Mouse (Mus musculus): Measurements from ENCODE around the gene Sec62. TPM values are rescaled to one million over a fixed set of nuclear protein-coding genes. Genes with fewer than 3 reads are reported as not detected.

The Sec62 gene
- total and polyA plus RNA-seq, 3 experiments = 26.2 to 64.5 (median 56.6) TPM

DNA sequence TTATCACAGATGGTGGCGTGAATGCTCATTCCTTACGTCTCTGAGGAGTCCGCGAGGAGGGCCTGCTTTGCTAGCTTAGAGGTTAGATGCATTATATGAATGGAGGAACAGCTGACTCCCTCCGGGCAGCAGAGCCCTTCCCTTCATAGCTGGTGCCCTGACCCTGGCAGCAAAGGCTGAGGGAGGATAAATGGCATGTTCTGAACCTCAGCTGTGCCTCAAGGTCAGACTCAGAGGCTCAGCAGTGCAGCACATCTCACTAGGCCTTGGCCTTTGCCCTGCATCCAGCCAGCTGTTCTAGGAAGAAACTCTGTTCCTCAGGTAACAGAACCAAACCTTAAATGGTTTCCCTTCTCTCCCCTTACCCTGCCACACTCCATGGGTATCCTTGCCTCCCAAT, 75.5 kb downstream of the Sec62 start:
- H3K4me1 ChIP-seq (ENCODE audit: control insufficient read depth in 1 of 2, insufficient read depth in 2 of 2) = peaks cover 34 to 38% of the 10 kb centered on the region in 2 experiments
- H3K4me2 ChIP-seq (ENCODE audit: insufficient read depth, low read depth, poor library complexity, severe bottlenecking) = no peak overlapping the region
- H3K9ac ChIP-seq (ENCODE audit: insufficient read depth, low read depth) = no peak overlapping the region
- no peak overlapping the region for H3K27ac ChIP-seq (ENCODE audit: insufficient read depth, low read depth)
- no peaks in the 10 kb centered on the region for H3K27me3 ChIP-seq (replicated peaks)
- H3K4me3 ChIP-seq (replicated peaks in 1 of 3; ENCODE audit: low read depth in 2 of 3, low read length in 2 of 3, poor library complexity in 1 of 3) = no peak overlapping the region
- TF ChIP-seq UBTF (IDR thresholded peaks at IDR 0.05; ENCODE audit: low read depth, low read length) (no peak), CTCF (conservative IDR thresholded peaks at IDR 0.05 in 1 of 2, IDR thresholded peaks at IDR 0.05 in 1 of 2; ENCODE audit: low read depth in 2 of 2, low read length in 2 of 2) (no peak), NRF1 (IDR thresholded peaks at IDR 0.05; ENCODE audit: low read depth, low read length) (no peak), EP300 (IDR thresholded peaks at IDR 0.05; ENCODE audit: low read length) (no peak), RCOR1 (conservative IDR thresholded peaks at IDR 0.05; ENCODE audit: low read depth, low read length) (no peak), ZMIZ1 (IDR thresholded peaks at IDR 0.05; ENCODE audit: low read depth, low read length) (no peak), ELF1 (IDR thresholded peaks at IDR 0.05; ENCODE audit: low read depth, low read length) (no peak), RAD21 (IDR thresholded peaks at IDR 0.05; ENCODE audit: low read depth, low read length) (no peak), JUND (conservative IDR thresholded peaks at IDR 0.05; ENCODE audit: low read depth, low read length) (no peak), BHLHE40 (IDR thresholded peaks at IDR 0.05; ENCODE audit: low read depth, low read length) (no peak), CHD1 (IDR thresholded peaks at IDR 0.05; ENCODE audit: low read depth, low read length) (no peak), TBP (conservative IDR thresholded peaks at IDR 0.05; ENCODE audit: low read depth, low read length) (no peak), SMC3 (IDR thresholded peaks at IDR 0.05; ENCODE audit: low read depth, low read length) (no peak), PAX5 (IDR thresholded peaks at IDR 0.05; ENCODE audit: low read length) (no peak), CHD2 (IDR thresholded peaks at IDR 0.05; ENCODE audit: low read length) (no peak), ZNF384 (IDR thresholded peaks at IDR 0.05; ENCODE audit: low read depth, low read length) (no peak), USF1 (IDR thresholded peaks at IDR 0.05; ENCODE audit: low read depth, low read length) (no peak), ZKSCAN1 (IDR thresholded peaks at IDR 0.05; ENCODE audit: borderline replicate concordance, low read depth, low read length) (no peak), MEF2A (IDR thresholded peaks at IDR 0.05; ENCODE audit: borderline replicate concordance, low read depth, low read length) (no peak), ZC3H11A (IDR thresholded peaks at IDR 0.05; ENCODE audit: low read depth, low read length) (no peak)
- DNase-seq (ENCODE audit: extremely low read depth) = no peak
- in situ Hi-C loops (cut with MboI; ENCODE audit: low pct_ligation_motif_present, low pct_unique_long_range_greater_than_20kb, low sequenced_read_pairs) (loop anchor here (25.0 kb wide), 2 partner anchors 94 to 269 kb away; partner anchors contain the start of genes Cldn11 and Phc3), dilution Hi-C loops (cut with MboI; ENCODE audit: extremely low pct_ligation_motif_present, extremely low pct_unique_long_range_greater_than_20kb, low sequenced_read_pairs) (no loop called here)
- H3K36me3 ChIP-seq (replicated peaks in 1 of 2; ENCODE audit: control insufficient read depth in 1 of 2, insufficient read depth in 1 of 2, low read length in 1 of 2) = no peaks in the 10 kb centered on the region
- no peaks in the 10 kb centered on the region for H3K79me2 ChIP-seq (replicated peaks; ENCODE audit: control insufficient read depth, extremely low read depth, insufficient read depth, poor library complexity, severe bottlenecking)
- H3K9me3 ChIP-seq (replicated peaks; ENCODE audit: low read length) = no peaks in the 10 kb centered on the region

DNA sequence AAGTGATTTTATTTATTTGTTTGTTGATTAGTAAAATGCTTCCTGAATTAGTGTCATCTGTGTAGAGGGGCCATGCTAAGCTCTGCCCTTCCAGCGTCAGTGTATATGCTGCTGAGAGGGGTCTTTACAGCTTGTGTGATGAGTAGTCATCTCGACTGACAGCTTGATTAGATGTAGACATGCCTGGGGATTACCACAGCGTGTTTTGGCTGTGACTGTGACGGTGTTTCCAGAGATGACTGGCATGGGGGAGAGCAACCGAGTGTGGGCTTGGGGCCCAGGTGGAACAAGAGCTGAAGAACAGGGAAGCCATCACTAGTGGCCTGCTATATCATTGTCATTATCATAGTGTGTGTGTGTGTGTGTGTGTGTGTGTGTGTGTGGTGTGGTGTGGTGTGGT, 76.0 kb downstream of the Sec62 start:
- H3K4me1 ChIP-seq (ENCODE audit: control insufficient read depth in 1 of 2, insufficient read depth in 2 of 2) = peaks cover 32 to 36% of the 10 kb centered on the region in 2 experiments
- peak; percentile 55 for DNase-seq (ENCODE audit: extremely low read depth)
- no peak overlapping the region for H3K9ac ChIP-seq (ENCODE audit: insufficient read depth, low read depth)
- no peaks in the 10 kb centered on the region for H3K79me2 ChIP-seq (replicated peaks; ENCODE audit: control insufficient read depth, extremely low read depth, insufficient read depth, poor library complexity, severe bottlenecking)
- no peak for TF ChIP-seq NELFE (IDR thresholded peaks at IDR 0.05; ENCODE audit: low read depth, low read length)
- no peak for TF ChIP-seq USF2 (conservative IDR thresholded peaks at IDR 0.05; ENCODE audit: low read depth, low read length)
- no peak for TF ChIP-seq NRF1 (IDR thresholded peaks at IDR 0.05; ENCODE audit: low read depth, low read length)
- no peak for TF ChIP-seq CTCF (conservative IDR thresholded peaks at IDR 0.05 in 1 of 2, IDR thresholded peaks at IDR 0.05 in 1 of 2; ENCODE audit: low read depth in 2 of 2, low read length in 2 of 2)
- TF ChIP-seq ELF1 (IDR thresholded peaks at IDR 0.05; ENCODE audit: low read depth, low read length) = no peak
- TF ChIP-seq MXI1 (IDR thresholded peaks at IDR 0.05; ENCODE audit: low read depth, low read length) = no peak
- TF ChIP-seq KAT2A (IDR thresholded peaks at IDR 0.05; ENCODE audit: insufficient replicate concordance, low read length) = no peak
- TF ChIP-seq EP300 (IDR thresholded peaks at IDR 0.05; ENCODE audit: low read length) = no peak
- no peak for TF ChIP-seq ZKSCAN1 (IDR thresholded peaks at IDR 0.05; ENCODE audit: borderline replicate concordance, low read depth, low read length)
- 0 out of 2 replicates have a peak, but pooled peaks have one; percentile 17 for TF ChIP-seq TCF12 (IDR thresholded peaks at IDR 0.05; ENCODE audit: low read depth, low read length)
- TF ChIP-seq ZNF384 (IDR thresholded peaks at IDR 0.05; ENCODE audit: low read depth, low read length) = no peak
- TF ChIP-seq ETS1 (conservative IDR thresholded peaks at IDR 0.05; ENCODE audit: low read depth, low read length) = peak; percentile 32; the same call in 1 of the 2 replicates
- peak; percentile 89 for TF ChIP-seq IRF4 (IDR thresholded peaks at IDR 0.05; ENCODE audit: low read depth, low read length)
- TF ChIP-seq POLR2AphosphoS2 (IDR thresholded peaks at IDR 0.05; ENCODE audit: low read depth, low read length) = no peak
- TF ChIP-seq BHLHE40 (IDR thresholded peaks at IDR 0.05; ENCODE audit: low read depth, low read length) = 0 out of 2 replicates have a peak, but pooled peaks have one; percentile 6
- no peak for TF ChIP-seq MAX (IDR thresholded peaks at IDR 0.05; ENCODE audit: low read length)
- in situ Hi-C loops (cut with MboI; ENCODE audit: low pct_ligation_motif_present, low pct_unique_long_range_greater_than_20kb, low sequenced_read_pairs) (loop anchor here (25.0 kb wide), 2 partner anchors 94 to 269 kb away; partner anchors contain the start of genes Cldn11 and Phc3), dilution Hi-C loops (cut with MboI; ENCODE audit: extremely low pct_ligation_motif_present, extremely low pct_unique_long_range_greater_than_20kb, low sequenced_read_pairs) (no loop called here)
- H3K27me3 ChIP-seq (replicated peaks) = no peaks in the 10 kb centered on the region
- no peak overlapping the region for H3K4me3 ChIP-seq (replicated peaks in 1 of 3; ENCODE audit: low read depth in 2 of 3, low read length in 2 of 3, poor library complexity in 1 of 3)
- no peak overlapping the region for H3K4me2 ChIP-seq (ENCODE audit: insufficient read depth, low read depth, poor library complexity, severe bottlenecking)
- no peaks in the 10 kb centered on the region for H3K36me3 ChIP-seq (replicated peaks in 1 of 2; ENCODE audit: control insufficient read depth in 1 of 2, insufficient read depth in 1 of 2, low read length in 1 of 2)
- H3K27ac ChIP-seq (ENCODE audit: insufficient read depth, low read depth) = no peak overlapping the region
- H3K9me3 ChIP-seq (replicated peaks; ENCODE audit: low read length) = no peaks in the 10 kb centered on the region

All from CH12.LX (cell line).